Mouse (Mus musculus) layer of hippocampus, adult 6 months (tissue): ENCODE measurements around the gene Ahdc1. TPM values are rescaled to one million over a fixed set of nuclear protein-coding genes. Genes with fewer than 3 reads are reported as not detected.

Experiments used
- long read RNA-seq, 2 experiments: library from polyadenylated mRNA; unstranded; transcript quantifications; one replicate each; pipeline ENCODE4 v2.0.0; 2019 to 2020
- polyA plus RNA-seq: library from polyadenylated mRNA; unstranded; fragments of <200 nt; fragmentation: Nextera tagmentation; gene quantifications from 2 replicates; pipeline ENCODE4 v1.2.3, GENCODE M21; 2021

Gene Ahdc1
- 4.2 and 7.0 TPM in 2 replicates for polyA plus RNA-seq
- long read RNA-seq, experiment 1, partial matches to known transcripts: 2 of 2 reads
- long read RNA-seq, experiment 1, other reads (novel, unspliced or antisense): 0 of 2 reads
- long read RNA-seq, experiment 2, partial matches to known transcripts: 11 of 14 reads
- long read RNA-seq, experiment 2, other reads (novel, unspliced or antisense): 3 of 14 reads

DNA sequence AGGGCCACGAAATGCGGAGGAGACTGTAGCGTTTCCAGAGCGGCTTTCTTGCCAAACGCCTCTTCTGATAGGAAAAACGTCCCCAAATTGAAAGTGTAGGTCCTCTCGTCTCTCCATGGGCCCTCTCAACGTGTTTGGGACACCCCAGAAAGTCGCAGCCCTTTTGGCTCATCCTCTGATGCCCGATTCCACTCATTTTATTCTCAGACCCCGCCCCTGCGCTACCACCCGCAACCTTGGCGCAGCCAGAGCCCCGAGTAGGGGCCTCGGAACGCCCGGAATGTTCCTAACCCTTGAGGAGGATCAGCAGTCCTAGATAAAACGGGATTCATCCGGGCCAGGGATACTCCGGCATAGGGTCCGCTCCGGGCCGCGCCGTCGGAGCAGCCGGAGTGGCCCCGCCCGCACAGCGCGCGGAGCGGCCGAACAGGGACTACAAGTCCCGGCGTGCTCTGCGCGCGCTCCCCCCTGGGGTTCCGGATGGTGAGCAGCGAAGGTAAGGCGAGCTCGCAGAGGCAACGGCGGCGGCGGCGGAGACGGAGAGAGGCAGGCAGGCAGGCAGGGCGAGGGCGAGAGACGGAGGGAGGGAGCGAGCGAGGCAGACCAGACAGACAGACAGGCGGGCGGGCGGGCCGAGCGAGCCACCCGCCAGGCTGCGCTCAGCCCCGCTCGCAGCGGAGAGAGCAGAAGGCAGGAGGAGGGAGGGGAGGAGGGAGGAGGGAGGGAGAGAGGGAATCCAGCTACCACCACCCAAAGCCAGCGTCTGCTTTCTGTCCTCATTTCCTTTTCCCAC is at the start of gene Ahdc1:
Gene Ahdc1 (plus strand): TSS at position 233 of the 793 bp plus-strand sequence.

DNA sequence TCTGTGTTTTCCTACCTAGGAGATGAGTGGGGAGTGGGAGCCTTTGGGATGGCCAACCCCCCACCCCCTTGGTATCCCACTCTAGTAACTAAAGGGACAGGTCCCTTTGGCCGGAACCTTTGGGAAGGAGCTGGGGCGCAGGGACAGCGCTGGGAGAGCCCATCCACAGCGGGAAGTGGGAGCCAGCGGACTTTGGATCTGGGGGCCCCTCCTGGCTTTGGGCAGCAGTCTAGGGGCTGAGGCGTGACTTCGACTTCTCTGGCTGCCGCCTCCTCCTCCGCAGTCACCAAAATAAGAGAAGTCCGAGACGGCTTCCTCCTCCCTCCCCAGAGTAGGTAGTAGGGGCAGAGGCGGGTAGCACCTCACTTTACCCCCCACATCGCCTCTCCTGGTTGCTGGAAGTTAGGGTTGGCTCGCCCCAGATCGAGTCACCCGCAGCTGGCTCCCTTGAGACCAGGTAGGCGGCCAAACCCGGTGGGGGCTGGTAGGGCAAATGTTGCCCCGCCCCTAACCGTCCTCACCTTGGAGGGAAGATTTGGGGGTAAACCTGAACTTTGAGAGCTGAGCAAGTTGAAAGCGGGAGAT is 37.2 kb upstream of the Ahdc1 start, which contains the start of gene Fgr:
Gene Fgr (plus strand): TSS at position 282 of the 585 bp plus-strand sequence.

Other genes starting within 250 kb of the Ahdc1 start
- 18.4 and 19.9 TPM in 2 replicates for gene Rpa2, start 242.9 kb upstream of the Ahdc1 start, polyA plus RNA-seq
- 0.59 and 0.72 TPM in 2 replicates for gene Themis2, start 214.9 kb upstream of the Ahdc1 start, polyA plus RNA-seq
- 10.3 and 10.8 TPM in 2 replicates for gene Ppp1r8, start 168.1 kb upstream of the Ahdc1 start, polyA plus RNA-seq
- gene Stx12, start 126.8 kb upstream of the Ahdc1 start, polyA plus RNA-seq: 87.9 and 102 TPM in 2 replicates
- gene Fam76a, start 88.7 kb upstream of the Ahdc1 start, polyA plus RNA-seq: 32.3 and 34.6 TPM in 2 replicates
- 0.05 TPM in 2 replicates for gene Fgr, start 37.2 kb upstream of the Ahdc1 start, polyA plus RNA-seq
- gene Wasf2, start 119.2 kb downstream of the Ahdc1 start, polyA plus RNA-seq: 43.2 and 45.3 TPM in 2 replicates
- 4.8 and 5.5 TPM in 2 replicates for gene Cd164l2, start 200.9 kb downstream of the Ahdc1 start, polyA plus RNA-seq
- gene Gpr3, start 201.3 kb downstream of the Ahdc1 start, polyA plus RNA-seq: 7.1 and 11.2 TPM in 2 replicates
- gene Map3k6, start 229.6 kb downstream of the Ahdc1 start, polyA plus RNA-seq: 2.6 and 4.7 TPM in 2 replicates